Mouse (Mus musculus): ENCODE measurements around the gene Lrrc74b.
A peak's percentile ranks its signal among the peaks of the same experiment; 100 is the strongest.

Gene Lrrc74b

GRCm38 (mm10) chr16:17496499-17497305 is 64.3 kb downstream of the Lrrc74b start:
- DNase-seq (ENCODE audit: low spot score) = peak; percentile 51

Data from testis, postnatal 14 days (tissue).